Mouse (Mus musculus) cerebral cortex, adult 2 months (tissue): ENCODE measurements around the gene Plin3.

Experiments used
- WGBS: fragments of 180-500 bp; shearing (Covaris S2); methylation state at CpG from one replicate; pipeline ENCODE4 v1.1.7; 2018; 5-methylcytosine and 5-hydroxymethylcytosine counted together

Plin3 gene

GRCm38 (mm10) chr17:56233818-56234469 lies 58.7 kb downstream of the Plin3 start:
- 2% methylated on average over 14 of the region's 14 CpGs for WGBS

- WGBS: 40% methylated on average over 8 of the region's 8 CpGs
These were observed 59.3 kb downstream of the Plin3 start for GRCm38 (mm10) chr17:56233389-56233788.

GRCm38 (mm10) chr17:56229943-56230342 lies 62.7 kb downstream of the Plin3 start:
- 27% methylated on average over 10 of the region's 10 CpGs for WGBS
